Mouse (Mus musculus): Measurements from ENCODE around the gene Tmprss6. TPM values are rescaled to one million over a fixed set of nuclear protein-coding genes. Genes with fewer than 3 reads are reported as not detected.

The Tmprss6 gene
- polyA plus RNA-seq, 1 experiment from 2014 or later = 0.78 TPM

DNA sequence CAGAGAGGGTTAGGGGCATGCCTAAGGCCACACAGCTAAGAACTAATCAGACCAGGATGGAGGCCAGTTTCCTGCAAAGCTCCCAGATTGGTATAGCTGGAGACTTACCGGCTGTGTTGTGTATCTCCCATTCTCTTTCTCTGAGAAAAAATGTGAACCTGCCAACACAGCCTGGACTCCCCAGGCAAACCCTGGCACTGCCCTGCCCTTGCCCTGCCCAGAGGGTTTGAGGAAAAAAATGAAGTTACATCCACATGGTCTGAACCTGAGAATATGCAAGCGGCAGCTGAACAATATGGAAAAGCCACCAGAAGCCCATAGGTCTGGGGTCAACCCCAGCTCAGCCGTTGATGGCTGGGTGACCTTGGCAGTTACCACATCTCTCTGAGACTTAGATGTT is 20.8 kb upstream of the Tmprss6 start:
- no peak overlapping the region for H3K9ac ChIP-seq (replicated peaks; ENCODE audit: low read depth, low read length)
- no peak for ATAC-seq (ENCODE audit: low read depth)
- no peaks in the 10 kb centered on the region for H3K36me3 ChIP-seq (ENCODE audit: control insufficient read depth, insufficient read depth, low read length)
- no peaks in the 10 kb centered on the region for H3K27me3 ChIP-seq (ENCODE audit: control insufficient read depth, insufficient read depth, low read length)
- 94% methylated on average over 3 of the region's 3 CpGs for WGBS
- no peaks in the 10 kb centered on the region for H3K9me3 ChIP-seq (ENCODE audit: control insufficient read depth, low read length)
- H3K4me3 ChIP-seq (ENCODE audit: low read depth, low read length) = no peak overlapping the region
- H3K4me2 ChIP-seq (ENCODE audit: low read depth, low read length) = no peak overlapping the region
- no peak overlapping the region for H3K27ac ChIP-seq (ENCODE audit: low read depth, low read length)
- H3K4me1 ChIP-seq (ENCODE audit: control insufficient read depth, insufficient read depth, low read length) = no peaks in the 10 kb centered on the region

DNA sequence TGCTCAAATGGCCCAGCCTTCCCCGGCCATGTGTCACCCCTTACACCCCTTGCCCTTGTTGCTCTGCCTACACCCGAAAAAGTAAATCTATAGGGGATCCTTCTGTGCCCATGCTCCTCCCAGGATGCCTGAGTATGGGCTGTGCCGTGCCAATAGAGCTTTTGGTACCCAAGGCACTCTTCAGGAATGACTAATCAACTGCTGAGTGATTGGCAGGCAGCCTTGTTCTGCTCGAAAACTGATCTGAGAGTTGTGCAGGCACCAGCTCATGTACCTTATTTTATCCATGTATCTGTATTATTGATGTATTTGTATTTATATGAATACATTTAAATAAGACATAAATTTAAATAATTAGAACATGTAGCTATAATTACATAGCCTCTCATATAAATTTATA is 18.6 kb upstream of the Tmprss6 start:
- Histone ChIP-seq H3K36me3 (ENCODE audit: control insufficient read depth, insufficient read depth, low read length) (no peaks in the 10 kb centered on the region), H3K4me2 (ENCODE audit: low read depth, low read length) (no peak overlapping the region), H3K9me3 (ENCODE audit: control insufficient read depth, low read length) (no peaks in the 10 kb centered on the region), H3K9ac (replicated peaks; ENCODE audit: low read depth, low read length) (no peak overlapping the region), H3K27ac (ENCODE audit: low read depth, low read length) (no peak overlapping the region), H3K27me3 (ENCODE audit: control insufficient read depth, insufficient read depth, low read length) (no peaks in the 10 kb centered on the region), H3K4me3 (ENCODE audit: low read depth, low read length) (no peak overlapping the region), H3K4me1 (ENCODE audit: control insufficient read depth, insufficient read depth, low read length) (no peaks in the 10 kb centered on the region)
- ATAC-seq (ENCODE audit: low read depth) = no peak
- 72% methylated on average over 4 of the region's 4 CpGs for WGBS

GRCm38 (mm10) chr15:78486564-78486963 is 18.1 kb upstream of the Tmprss6 start:
- Histone ChIP-seq H3K4me3 (ENCODE audit: low read depth, low read length) (no peak overlapping the region), H3K9ac (replicated peaks; ENCODE audit: low read depth, low read length) (no peak overlapping the region), H3K4me2 (ENCODE audit: low read depth, low read length) (no peak overlapping the region), H3K9me3 (ENCODE audit: control insufficient read depth, low read length) (no peaks in the 10 kb centered on the region), H3K36me3 (ENCODE audit: control insufficient read depth, insufficient read depth, low read length) (no peaks in the 10 kb centered on the region), H3K4me1 (ENCODE audit: control insufficient read depth, insufficient read depth, low read length) (no peaks in the 10 kb centered on the region), H3K27me3 (ENCODE audit: control insufficient read depth, insufficient read depth, low read length) (no peaks in the 10 kb centered on the region), H3K27ac (ENCODE audit: low read depth, low read length) (no peak overlapping the region)
- WGBS = 100% methylated on average over 1 of the region's 1 CpGs
- no peak for ATAC-seq (ENCODE audit: low read depth)

GRCm38 (mm10) chr15:78483311-78483710 is 14.9 kb upstream of the Tmprss6 start:
- no peak for ATAC-seq (ENCODE audit: low read depth)
- Histone ChIP-seq H3K4me2 (ENCODE audit: low read depth, low read length) (no peak overlapping the region), H3K27me3 (ENCODE audit: control insufficient read depth, insufficient read depth, low read length) (no peaks in the 10 kb centered on the region), H3K4me1 (ENCODE audit: control insufficient read depth, insufficient read depth, low read length) (no peaks in the 10 kb centered on the region), H3K36me3 (ENCODE audit: control insufficient read depth, insufficient read depth, low read length) (no peaks in the 10 kb centered on the region), H3K9me3 (ENCODE audit: control insufficient read depth, low read length) (no peaks in the 10 kb centered on the region), H3K9ac (replicated peaks; ENCODE audit: low read depth, low read length) (no peak overlapping the region), H3K4me3 (ENCODE audit: low read depth, low read length) (no peak overlapping the region), H3K27ac (ENCODE audit: low read depth, low read length) (no peak overlapping the region)
- WGBS = 86% methylated on average over 4 of the region's 4 CpGs

- 86% methylated on average over 3 of the region's 3 CpGs for WGBS
Observed at GRCm38 (mm10) chr15:78482518-78482917, 14.1 kb upstream of the Tmprss6 start.

DNA sequence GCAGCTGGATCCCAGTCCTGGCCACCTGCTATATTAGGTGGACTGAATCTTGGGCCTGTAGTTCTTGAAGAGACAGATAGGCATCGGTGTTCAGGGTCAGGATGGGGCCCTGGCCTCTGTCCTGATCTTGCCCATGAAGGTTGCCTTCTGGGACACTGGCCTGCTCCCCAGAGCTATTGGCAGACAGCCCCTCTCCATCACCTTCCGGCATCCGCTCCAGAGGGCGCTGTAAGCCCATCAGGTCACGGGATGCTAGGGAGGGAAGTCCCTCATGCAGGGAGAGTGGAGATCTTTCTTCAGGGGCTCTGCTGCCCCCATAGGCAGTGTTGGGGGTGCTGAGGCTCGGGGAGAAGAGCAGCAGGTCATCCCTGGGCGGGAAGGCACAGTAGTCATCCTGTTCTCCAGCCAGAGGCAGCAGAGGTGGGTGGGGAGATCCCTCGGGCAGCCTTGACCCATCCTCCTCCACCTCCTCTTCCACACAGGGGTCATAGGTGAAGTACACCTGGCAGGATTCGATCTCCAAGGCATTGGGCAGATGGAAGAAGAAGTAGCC is 13.1 kb upstream of the Tmprss6 start:
- H3K4me1 ChIP-seq (ENCODE audit: control insufficient read depth, insufficient read depth, low read length) = no peaks in the 10 kb centered on the region
- ATAC-seq (ENCODE audit: low read depth) = no peak
- no peaks in the 10 kb centered on the region for H3K9me3 ChIP-seq (ENCODE audit: control insufficient read depth, low read length)
- no peaks in the 10 kb centered on the region for H3K27me3 ChIP-seq (ENCODE audit: control insufficient read depth, insufficient read depth, low read length)
- H3K36me3 ChIP-seq (ENCODE audit: control insufficient read depth, insufficient read depth, low read length) = no peaks in the 10 kb centered on the region
- H3K9ac ChIP-seq (replicated peaks; ENCODE audit: low read depth, low read length) = no peak overlapping the region
- 45% methylated on average over 9 of the region's 9 CpGs for WGBS
- no peak overlapping the region for H3K4me3 ChIP-seq (ENCODE audit: low read depth, low read length)
- H3K4me2 ChIP-seq (ENCODE audit: low read depth, low read length) = no peak overlapping the region
- no peak overlapping the region for H3K27ac ChIP-seq (ENCODE audit: low read depth, low read length)

More at GRCm38 (mm10) chr15:78482518-78482917, 14.1 kb upstream of the Tmprss6 start:
- no peak overlapping the region for H3K4me2 ChIP-seq (ENCODE audit: low read depth, low read length)
- no peak for ATAC-seq (ENCODE audit: low read depth)
- H3K36me3 ChIP-seq (ENCODE audit: control insufficient read depth, insufficient read depth, low read length) = no peaks in the 10 kb centered on the region
- H3K4me1 ChIP-seq (ENCODE audit: control insufficient read depth, insufficient read depth, low read length) = no peaks in the 10 kb centered on the region
- no peak overlapping the region for H3K4me3 ChIP-seq (ENCODE audit: low read depth, low read length)
- H3K9ac ChIP-seq (replicated peaks; ENCODE audit: low read depth, low read length) = no peak overlapping the region
- no peaks in the 10 kb centered on the region for H3K27me3 ChIP-seq (ENCODE audit: control insufficient read depth, insufficient read depth, low read length)
- no peaks in the 10 kb centered on the region for H3K9me3 ChIP-seq (ENCODE audit: control insufficient read depth, low read length)
- H3K27ac ChIP-seq (ENCODE audit: low read depth, low read length) = no peak overlapping the region

DNA sequence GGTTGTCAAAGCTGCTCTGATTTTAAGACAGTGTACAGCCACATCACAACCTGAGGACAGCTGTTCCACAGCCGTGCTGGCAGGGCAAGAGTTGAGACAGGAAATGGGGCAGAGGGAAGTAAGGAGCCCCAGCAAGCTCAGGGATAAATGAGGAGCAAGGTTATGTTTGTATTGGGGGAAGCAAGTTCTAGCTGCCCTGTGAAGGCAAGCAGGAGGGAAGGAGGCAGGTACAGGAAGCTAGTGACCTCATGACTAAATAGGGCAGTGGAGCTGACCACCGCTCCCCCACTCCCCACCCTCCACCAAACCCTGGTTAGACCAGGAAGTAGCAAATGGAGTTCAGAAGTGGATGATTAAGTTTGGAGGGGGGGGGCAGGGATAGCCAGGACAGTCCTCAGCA is 12.6 kb upstream of the Tmprss6 start:
- no peak for ATAC-seq (ENCODE audit: low read depth)
- 86% methylated on average over 2 of the region's 2 CpGs for WGBS

DNA sequence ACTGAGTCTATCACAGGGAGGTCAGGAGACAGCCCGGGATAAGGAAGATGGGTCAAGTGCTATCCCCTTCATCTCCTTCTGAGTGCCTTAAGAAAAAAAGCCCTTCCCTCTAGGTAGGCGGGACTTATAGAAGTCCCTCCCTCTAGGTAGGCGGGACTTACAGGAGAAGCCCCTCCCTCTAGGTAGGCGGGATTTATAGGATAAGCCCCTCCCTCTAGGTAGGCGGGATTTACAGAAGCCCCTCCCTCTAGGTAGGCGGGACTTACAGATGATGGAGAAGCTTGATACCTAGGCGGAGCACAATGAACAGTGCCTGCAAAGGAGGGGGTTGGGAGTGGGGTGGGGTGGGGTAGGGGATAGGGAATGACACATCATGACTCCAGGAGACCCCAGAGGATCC is 11.7 kb upstream of the Tmprss6 start:
- Histone ChIP-seq H3K27me3 (ENCODE audit: control insufficient read depth, insufficient read depth, low read length) (no peaks in the 10 kb centered on the region), H3K36me3 (ENCODE audit: control insufficient read depth, insufficient read depth, low read length) (no peaks in the 10 kb centered on the region), H3K4me2 (ENCODE audit: low read depth, low read length) (no peak overlapping the region), H3K9me3 (ENCODE audit: control insufficient read depth, low read length) (no peaks in the 10 kb centered on the region), H3K27ac (ENCODE audit: low read depth, low read length) (no peak overlapping the region), H3K4me1 (ENCODE audit: control insufficient read depth, insufficient read depth, low read length) (no peaks in the 10 kb centered on the region), H3K4me3 (ENCODE audit: low read depth, low read length) (no peak overlapping the region), H3K9ac (replicated peaks; ENCODE audit: low read depth, low read length) (no peak overlapping the region)
- 75% methylated on average over 7 of the region's 7 CpGs for WGBS
- ATAC-seq (ENCODE audit: low read depth) = no peak

More for the DNA sequence above, 12.6 kb upstream of the Tmprss6 start:
- Histone ChIP-seq H3K9me3 (ENCODE audit: control insufficient read depth, low read length) (no peaks in the 10 kb centered on the region), H3K4me3 (ENCODE audit: low read depth, low read length) (no peak overlapping the region), H3K9ac (replicated peaks; ENCODE audit: low read depth, low read length) (no peak overlapping the region), H3K4me1 (ENCODE audit: control insufficient read depth, insufficient read depth, low read length) (no peaks in the 10 kb centered on the region), H3K27ac (ENCODE audit: low read depth, low read length) (no peak overlapping the region), H3K27me3 (ENCODE audit: control insufficient read depth, insufficient read depth, low read length) (no peaks in the 10 kb centered on the region), H3K4me2 (ENCODE audit: low read depth, low read length) (no peak overlapping the region), H3K36me3 (ENCODE audit: control insufficient read depth, insufficient read depth, low read length) (no peaks in the 10 kb centered on the region)

DNA sequence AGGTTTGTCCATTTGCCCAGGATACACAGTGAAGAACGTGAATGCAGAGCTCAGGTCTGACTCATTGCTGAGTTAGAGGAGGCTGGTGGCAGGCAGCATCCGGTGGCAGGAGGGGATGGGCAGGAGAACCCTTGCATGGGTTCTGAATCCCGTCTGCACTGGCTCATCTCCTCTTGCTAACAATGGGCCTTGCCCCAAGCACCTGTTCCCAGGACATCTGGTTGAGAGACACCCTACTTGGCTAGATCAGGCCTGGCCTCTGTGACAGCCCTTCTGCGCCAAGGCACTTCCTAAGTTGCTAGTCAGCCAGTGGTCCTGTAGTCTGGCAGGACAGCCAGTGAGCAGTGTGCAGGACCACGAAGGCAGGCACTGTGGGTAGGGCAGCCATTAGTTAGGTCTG is 11.0 kb upstream of the Tmprss6 start:
- ATAC-seq (ENCODE audit: low read depth) = no peak
- Histone ChIP-seq H3K27me3 (ENCODE audit: control insufficient read depth, insufficient read depth, low read length) (no peaks in the 10 kb centered on the region), H3K9me3 (ENCODE audit: control insufficient read depth, low read length) (no peaks in the 10 kb centered on the region), H3K4me2 (ENCODE audit: low read depth, low read length) (no peak overlapping the region), H3K4me1 (ENCODE audit: control insufficient read depth, insufficient read depth, low read length) (no peaks in the 10 kb centered on the region), H3K4me3 (ENCODE audit: low read depth, low read length) (no peak overlapping the region), H3K36me3 (ENCODE audit: control insufficient read depth, insufficient read depth, low read length) (no peaks in the 10 kb centered on the region), H3K27ac (ENCODE audit: low read depth, low read length) (no peak overlapping the region), H3K9ac (replicated peaks; ENCODE audit: low read depth, low read length) (no peak overlapping the region)
- WGBS = 79% methylated on average over 5 of the region's 5 CpGs
